Mouse (Mus musculus) midbrain, postnatal 0 days (tissue): ENCODE measurements around the gene Dglucy. TPM values are rescaled to one million over a fixed set of nuclear protein-coding genes. Genes with fewer than 3 reads are reported as not detected.
A peak's percentile ranks its signal among the peaks of the same experiment; 100 is the strongest.

Experiments used
- ATAC-seq: fragments of 200-750 bp; cut with Nextera tagmentation; 2 replicates; pipeline ENCODE4 v1.8.0; 2017; ENCODE audit warnings: moderate number of reproducible peaks, mild to moderate bottlenecking, moderate TSS enrichment, moderate library complexity; ENCODE audit not compliant: low FRiP score
- DNase-seq: peaks from one replicate; pipeline ENCODE4 v3.0.0-alpha.2; 2015; ENCODE audit warnings: low spot score
- H3K27ac ChIP-seq: fragments of 300-500 bp; sonication (generic); 2 replicates; pipeline ENCODE4 v1.5.1; 2014; ENCODE audit warnings: low read depth, mild to moderate bottlenecking, low read length, mixed read lengths
- H3K27me3 ChIP-seq: fragments of 300-500 bp; sonication (generic); 2 replicates; pipeline ENCODE4 v1.6.1; 2014; ENCODE audit warnings: low read length, control low read depth, mixed read lengths; ENCODE audit not compliant: insufficient read depth
- H3K36me3 ChIP-seq: fragments of 300-500 bp; sonication (generic); 2 replicates; pipeline ENCODE4 v1.6.1; 2014; ENCODE audit warnings: low read length, control low read depth, mixed read lengths; ENCODE audit not compliant: insufficient read depth
- H3K4me1 ChIP-seq: fragments of 300-500 bp; sonication (generic); 2 replicates; pipeline ENCODE4 v1.6.1; 2014; ENCODE audit warnings: mild to moderate bottlenecking, control low read depth, antibody characterized with exemption, low read length, mixed read lengths; ENCODE audit not compliant: insufficient read depth
- H3K4me2 ChIP-seq: fragments of 300-500 bp; sonication (generic); 2 replicates; pipeline ENCODE4 v1.6.1; 2014; ENCODE audit warnings: low read depth, mild to moderate bottlenecking, low read length, mixed read lengths; ENCODE audit not compliant: poor library complexity, severe bottlenecking
- H3K4me3 ChIP-seq: fragments of 300-500 bp; sonication (generic); 2 replicates; pipeline ENCODE4 v1.5.1; 2014; ENCODE audit warnings: low read depth, mild to moderate bottlenecking, low read length, moderate library complexity
- H3K9ac ChIP-seq: fragments of 300-500 bp; sonication (generic); replicated peaks from 2 replicates; pipeline ENCODE4 v1.6.1; 2014; ENCODE audit warnings: mild to moderate bottlenecking, low read length, moderate library complexity, mixed read lengths; ENCODE audit not compliant: poor library complexity, severe bottlenecking
- H3K9me3 ChIP-seq: fragments of 300-500 bp; sonication (generic); 2 replicates; pipeline ENCODE4 v1.6.1; 2016; ENCODE audit warnings: low read length, control low read depth
- CTCF ChIP-seq: IDR thresholded peaks from 2 replicates; pipeline ENCODE4 v1.5.1; 2016; ENCODE audit warnings: antibody characterized with exemption, mild to moderate bottlenecking
- WGBS: fragments of 180-500 bp; shearing (Covaris S2); extraction: QIAGEN DNeasy Blood & Tissue Kit; methylation state at CpG from one replicate; pipeline ENCODE4 v1.1.7; 2014; 5-methylcytosine and 5-hydroxymethylcytosine counted together
- polyA plus RNA-seq: library from polyadenylated mRNA; unstranded; fragments of >200 nt; fragmentation: Nextera tagmentation; extraction: Ambion mirVana; gene quantifications from 2 replicates; pipeline ENCODE4 v1.2.1, GENCODE M21; 2015
- total RNA-seq: library from RNA; depleted of rRNA; stranded (reverse); fragments of >200 nt; gene quantifications from 2 replicates; pipeline ENCODE4 v1.2.3, GENCODE M21; 2014

The Dglucy gene
- total and polyA plus RNA-seq, 2 experiments from 2014 or later = 2.2 to 3.6 TPM

DNA sequence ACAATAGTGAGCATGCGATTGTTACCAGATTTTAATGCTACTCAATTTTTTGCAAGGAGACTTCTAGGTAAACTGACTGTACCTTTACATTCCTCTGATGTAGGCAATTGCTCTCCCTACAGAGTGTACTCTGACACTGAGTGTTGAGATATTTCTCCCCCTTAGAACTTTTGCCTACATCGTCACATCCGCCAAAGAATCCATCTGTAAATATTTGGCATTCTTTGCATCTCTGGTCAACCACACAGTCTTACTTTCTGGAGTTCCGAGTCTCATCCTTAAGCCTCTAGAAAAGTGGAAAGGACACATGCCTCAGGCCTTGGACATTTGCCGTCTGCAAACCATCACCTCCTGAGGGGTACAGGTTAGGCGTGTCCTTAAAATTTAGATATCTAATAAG is 1.9 kb upstream of the Dglucy start:
- no peak overlapping the region for H3K27ac ChIP-seq
- no peaks in the 10 kb centered on the region for H3K36me3 ChIP-seq
- no peak for TF ChIP-seq CTCF
- no peak overlapping the region for H3K4me3 ChIP-seq
- DNase-seq = no peak
- 89% methylated on average over 6 of the region's 6 CpGs for WGBS
- no peak overlapping the region for H3K9ac ChIP-seq
- H3K4me1 ChIP-seq = no peaks in the 10 kb centered on the region
- H3K4me2 ChIP-seq = no peak overlapping the region
- ATAC-seq = no peak
- no peaks in the 10 kb centered on the region for H3K27me3 ChIP-seq
- H3K9me3 ChIP-seq = no peaks in the 10 kb centered on the region

DNA sequence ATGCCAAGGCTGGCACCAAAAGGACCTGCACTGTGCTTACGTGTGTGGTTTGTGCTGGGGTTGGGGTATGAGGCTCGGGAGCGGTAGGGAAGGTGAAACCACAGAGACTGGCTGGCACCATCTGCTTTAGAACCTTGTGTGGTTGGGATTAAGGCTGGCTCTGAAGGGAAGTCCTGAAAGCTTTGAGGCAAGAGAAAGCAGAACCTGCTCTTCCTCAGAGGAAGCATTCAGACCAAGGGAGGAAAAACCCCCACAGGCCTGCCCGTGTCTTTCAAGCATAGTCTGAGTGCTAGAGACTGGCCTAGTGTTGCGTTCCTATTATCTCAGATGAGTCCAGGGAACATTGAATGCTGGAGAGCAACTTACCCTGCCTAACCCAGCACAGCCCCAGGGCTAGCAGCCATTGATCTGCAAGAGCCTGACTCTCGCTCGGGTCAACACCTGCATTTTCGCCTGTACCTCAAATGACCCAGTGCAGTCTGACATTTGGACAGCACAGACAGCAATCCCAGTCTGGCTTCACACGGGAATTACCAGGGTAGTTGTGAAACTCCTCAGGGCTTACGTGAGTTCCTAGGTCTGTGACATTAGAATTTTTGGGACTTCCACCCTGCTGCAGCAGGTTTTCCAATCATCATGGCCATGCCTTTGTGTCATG is 452 bp upstream of the Dglucy start:
- ATAC-seq = no peak
- 80% methylated on average over 10 of the region's 10 CpGs for WGBS
- no peaks in the 10 kb centered on the region for H3K36me3 ChIP-seq
- DNase-seq = no peak
- no peak overlapping the region for H3K9ac ChIP-seq
- H3K4me1 ChIP-seq = no peaks in the 10 kb centered on the region
- peak overlapping the region; percentile 70 for H3K27ac ChIP-seq
- H3K4me2 ChIP-seq = peak overlapping the region; percentile 26
- no peak for TF ChIP-seq CTCF
- no peaks in the 10 kb centered on the region for H3K9me3 ChIP-seq
- H3K27me3 ChIP-seq = no peaks in the 10 kb centered on the region
- no peak overlapping the region for H3K4me3 ChIP-seq

- WGBS = 93% methylated on average over 10 of the region's 10 CpGs
- no peaks in the 10 kb centered on the region for H3K9me3 ChIP-seq
- no peaks in the 10 kb centered on the region for H3K36me3 ChIP-seq
- H3K27ac ChIP-seq = no peak overlapping the region
- no peak for DNase-seq
- no peak overlapping the region for H3K9ac ChIP-seq
- H3K27me3 ChIP-seq = no peaks in the 10 kb centered on the region
- no peak overlapping the region for H3K4me2 ChIP-seq
- H3K4me3 ChIP-seq = no peak overlapping the region
- no peaks in the 10 kb centered on the region for H3K4me1 ChIP-seq
- no peak for TF ChIP-seq CTCF
- no peak for ATAC-seq
These were observed 1.6 kb downstream of the Dglucy start for GRCm38 (mm10) chr12:100780416-100780815.

DNA sequence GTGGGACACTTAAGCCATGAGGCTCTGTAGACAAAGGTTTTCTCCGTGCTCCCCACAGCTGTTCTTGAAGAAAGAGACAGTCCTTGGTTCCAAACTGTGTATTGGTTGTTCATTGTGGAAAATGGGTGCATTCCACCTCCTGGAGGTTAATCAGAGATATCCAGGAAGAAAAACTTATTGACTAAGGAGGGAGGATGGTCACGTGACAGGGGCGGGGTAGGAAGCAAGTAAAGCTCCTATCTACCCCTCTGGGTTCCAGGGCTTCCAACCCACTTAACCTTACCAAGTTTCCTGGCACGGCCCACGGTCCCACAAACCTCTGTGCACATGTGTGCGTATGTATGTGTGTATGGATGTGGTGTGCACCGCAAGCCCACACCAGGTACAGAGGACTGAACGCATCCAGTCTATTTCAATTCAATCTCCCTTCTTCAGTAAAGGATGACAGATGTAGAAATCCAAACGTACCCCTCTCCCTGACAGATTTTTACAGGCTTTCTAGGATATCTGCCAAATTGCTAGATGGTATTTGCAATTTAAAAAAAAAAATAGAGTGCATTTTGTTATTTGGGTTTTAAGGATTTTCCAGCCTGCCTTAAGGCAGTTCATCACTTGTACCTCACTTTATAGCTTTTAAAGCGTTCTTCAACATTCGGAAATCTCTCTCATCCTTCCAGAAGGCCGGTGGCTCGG is 2.7 kb downstream of the Dglucy start:
- WGBS = 88% methylated on average over 13 of the region's 13 CpGs
- H3K4me1 ChIP-seq = no peaks in the 10 kb centered on the region
- DNase-seq = no peak
- no peak overlapping the region for H3K4me3 ChIP-seq
- H3K4me2 ChIP-seq = no peak overlapping the region
- no peak for TF ChIP-seq CTCF
- no peaks in the 10 kb centered on the region for H3K36me3 ChIP-seq
- H3K27ac ChIP-seq = no peak overlapping the region
- no peak overlapping the region for H3K9ac ChIP-seq
- no peaks in the 10 kb centered on the region for H3K9me3 ChIP-seq
- H3K27me3 ChIP-seq = no peaks in the 10 kb centered on the region
- ATAC-seq = no peak

- WGBS = 76% methylated on average over 2 of the region's 2 CpGs
- Histone ChIP-seq H3K27me3 (no peaks in the 10 kb centered on the region), H3K27ac (no peak overlapping the region), H3K9ac (no peak overlapping the region), H3K4me3 (no peak overlapping the region), H3K9me3 (no peaks in the 10 kb centered on the region), H3K4me2 (no peak overlapping the region), H3K36me3 (no peaks in the 10 kb centered on the region), H3K4me1 (no peaks in the 10 kb centered on the region)
- DNase-seq (no peak), ATAC-seq (no peak)
- TF ChIP-seq CTCF = no peak
These were observed 5.3 kb downstream of the Dglucy start for GRCm38 (mm10) chr12:100784152-100784551.

DNA sequence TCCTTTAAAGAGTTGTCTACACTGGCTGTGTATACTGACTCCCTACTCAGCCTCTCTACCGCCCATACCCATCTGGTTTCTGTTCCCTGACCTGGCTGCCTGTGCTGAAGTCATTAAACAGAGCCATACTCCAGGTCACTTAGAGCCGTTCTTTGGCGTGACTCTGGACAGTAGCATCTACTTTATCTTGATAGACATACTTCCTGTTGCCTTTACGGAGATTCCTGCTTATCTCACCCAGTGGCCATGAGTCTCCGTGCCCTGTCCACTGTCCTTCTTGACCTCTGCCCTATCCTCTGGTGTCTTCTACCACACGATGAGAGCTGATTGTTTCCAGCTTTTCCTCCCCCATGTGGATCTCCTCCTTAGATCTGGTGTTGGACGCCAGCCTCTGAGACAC is 6.5 kb downstream of the Dglucy start:
- ATAC-seq = no peak

More for the DNA sequence above, 6.5 kb downstream of the Dglucy start:
- no peaks in the 10 kb centered on the region for H3K36me3 ChIP-seq
- no peaks in the 10 kb centered on the region for H3K9me3 ChIP-seq
- no peaks in the 10 kb centered on the region for H3K4me1 ChIP-seq
- TF ChIP-seq CTCF = no peak
- H3K27ac ChIP-seq = no peak overlapping the region
- 82% methylated on average over 7 of the region's 7 CpGs for WGBS
- H3K9ac ChIP-seq = no peak overlapping the region
- H3K27me3 ChIP-seq = no peaks in the 10 kb centered on the region
- no peak overlapping the region for H3K4me3 ChIP-seq
- no peak overlapping the region for H3K4me2 ChIP-seq
- no peak for DNase-seq
